Mouse (Mus musculus) small intestine, adult 2 months (tissue): Measurements from ENCODE around the gene Gm13199. TPM values are rescaled to one million over a fixed set of nuclear protein-coding genes. Genes with fewer than 3 reads are reported as not detected.

ENCODE experiments used
- H3K27ac ChIP-seq: fragments of 200-500 bp; 2 replicates; pipeline ENCODE4 v1.5.1; 2012; ENCODE audit warnings: low read depth, low read length, control low read depth, inconsistent platforms; ENCODE audit not compliant: insufficient read depth
- H3K27me3 ChIP-seq: fragments of 200-500 bp; 2 replicates; pipeline ENCODE4 v1.6.1; 2012; ENCODE audit warnings: mild to moderate bottlenecking, moderate library complexity, low read length, inconsistent platforms; ENCODE audit not compliant: control insufficient read depth, insufficient read depth
- H3K36me3 ChIP-seq: fragments of 200-500 bp; 2 replicates; pipeline ENCODE4 v1.6.1; 2012; ENCODE audit warnings: mild to moderate bottlenecking, low read length, control low read depth, inconsistent platforms; ENCODE audit not compliant: control insufficient read depth, insufficient read depth
- H3K4me1 ChIP-seq: fragments of 200-500 bp; 2 replicates; pipeline ENCODE4 v1.6.1; 2012; ENCODE audit warnings: low read length, inconsistent platforms, mixed read lengths; ENCODE audit not compliant: control insufficient read depth, insufficient read depth, insufficient read length
- H3K4me3 ChIP-seq: fragments of 200-500 bp; 2 replicates; pipeline ENCODE4 v1.5.1; 2012; ENCODE audit warnings: low read depth, mild to moderate bottlenecking, control low read depth, inconsistent platforms, low read length, moderate library complexity
- CTCF ChIP-seq: fragments of 200-500 bp; IDR thresholded peaks from 2 replicates; pipeline ENCODE4 v1.5.1; 2012; ENCODE audit warnings: low read depth, mild to moderate bottlenecking, control low read depth, inconsistent platforms, low read length, moderate library complexity, mixed read lengths; ENCODE audit not compliant: insufficient replicate concordance, insufficient read length; ENCODE audit errors: extremely low read depth
- POLR2A ChIP-seq: fragments of 200-500 bp; IDR thresholded peaks from 2 replicates; pipeline ENCODE4 v1.6.1; 2012; ENCODE audit warnings: low read depth, mild to moderate bottlenecking, control low read depth, inconsistent platforms, low read length, moderate library complexity
- WGBS: fragments of 180-500 bp; shearing (Covaris S2); methylation state at CpG from one replicate; pipeline ENCODE4 v1.1.7; 2018; 5-methylcytosine and 5-hydroxymethylcytosine counted together
- polyA plus RNA-seq: library from polyadenylated mRNA; depleted of rRNA; stranded (reverse); fragments of >200 nt; gene quantifications from 2 replicates; pipeline ENCODE4 v1.2.3, GENCODE M21; 2012; rRNA removed

The Gm13199 gene
- polyA plus RNA-seq, 1 experiment, result 1.5 TPM

DNA sequence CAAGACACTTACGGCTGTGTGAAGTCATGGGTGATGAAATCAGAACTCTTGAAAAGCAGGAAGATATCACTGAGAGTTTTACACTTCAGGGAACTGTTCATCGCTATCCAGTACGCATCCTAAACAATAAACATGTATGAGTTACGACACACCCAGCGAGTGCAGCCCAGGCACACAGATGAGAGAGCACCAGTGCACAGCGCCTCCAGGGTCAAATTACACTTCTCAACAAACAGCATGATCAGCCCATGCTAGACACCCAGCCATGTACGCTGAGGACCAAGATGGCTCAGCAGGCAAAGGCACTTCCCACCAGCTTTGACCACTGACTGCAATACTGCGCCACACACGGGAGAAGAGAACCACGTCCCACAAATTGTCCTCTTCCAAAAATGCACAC lies 41.5 kb downstream of the Gm13199 start:
- H3K27ac ChIP-seq, result no peak overlapping the region
- WGBS, result 89% methylated on average over 10 of the region's 10 CpGs
- peaks cover 43% of the 10 kb centered on the region for H3K36me3 ChIP-seq
- no peaks in the 10 kb centered on the region for H3K4me1 ChIP-seq
- no peaks in the 10 kb centered on the region for H3K27me3 ChIP-seq
- H3K4me3 ChIP-seq, result no peak overlapping the region
- TF ChIP-seq POLR2A, result no peak
- no peak for TF ChIP-seq CTCF

Other genes starting within 250 kb of the Gm13199 start
- 4.8 and 14.3 TPM in 2 replicates for gene Camk1d, start 148.4 kb downstream of the Gm13199 start, polyA plus RNA-seq
- 5.3 and 9.4 TPM in 2 replicates for gene Nudt5, start 17.9 kb downstream of the Gm13199 start, polyA plus RNA-seq
- 21.4 and 39.4 TPM in 2 replicates for gene Cdc123, start 17.8 kb downstream of the Gm13199 start, polyA plus RNA-seq
- gene Sec61a2, start 32.5 kb upstream of the Gm13199 start, polyA plus RNA-seq, result 4.7 and 10.7 TPM in 2 replicates
- 0.13 and 0.83 TPM in 2 replicates for gene Dhtkd1, start 79.9 kb upstream of the Gm13199 start, polyA plus RNA-seq
- gene Upf2, start 88.5 kb upstream of the Gm13199 start, polyA plus RNA-seq, result 0.57 and 1.2 TPM in 2 replicates